Mouse (Mus musculus) CH12.LX (cell line): ENCODE results near the gene Polr1c.

Experiments used
- CTCF ChIP-seq, 2 experiments: IDR thresholded peaks in 1 of 2; conservative IDR thresholded peaks in 1 of 2; 2 replicates each; pipeline ENCODE4 v1.5.1; 2011 to 2012; ENCODE audit warnings: low read depth in 2 of 2, low read length in 2 of 2, improper control_type of control experiment in 1 of 2, inconsistent platforms in 1 of 2, mild to moderate bottlenecking in 1 of 2, moderate library complexity in 1 of 2
- EP300 ChIP-seq: IDR thresholded peaks from 2 replicates; pipeline ENCODE4 v1.6.1; 2011; ENCODE audit warnings: low read length, improper control_type of control experiment
- KAT2A ChIP-seq: IDR thresholded peaks from 2 replicates; pipeline ENCODE4 v1.6.1; 2012; ENCODE audit warnings: low read length, improper control_type of control experiment, inconsistent platforms; ENCODE audit not compliant: insufficient replicate concordance
- MAX ChIP-seq: IDR thresholded peaks from 2 replicates; pipeline ENCODE4 v1.6.1; 2011; ENCODE audit warnings: low read length, improper control_type of control experiment
- MYC ChIP-seq: IDR thresholded peaks from 2 replicates; pipeline ENCODE4 v1.6.1; 2011; ENCODE audit warnings: low read depth, mild to moderate bottlenecking, improper control_type of control experiment, low read length
- POLR2A ChIP-seq: IDR thresholded peaks from 2 replicates; pipeline ENCODE4 v1.6.1; 2011; ENCODE audit warnings: low read depth, mild to moderate bottlenecking, improper control_type of control experiment, low read length

- TF ChIP-seq MAX: no peak
- TF ChIP-seq CTCF (conservative IDR thresholded peaks at IDR 0.05 in 1 of 2, IDR thresholded peaks at IDR 0.05 in 1 of 2; ENCODE audit: low read depth in 2 of 2, low read length in 2 of 2): no peak
- no peak for TF ChIP-seq EP300
- TF ChIP-seq KAT2A: no peak
- no peak for TF ChIP-seq MYC
- peak; percentile 32; the same call in 1 of the 2 replicates for TF ChIP-seq POLR2A
Measured at GRCm38 (mm10) chr17:46242274-46242673, 5.6 kb downstream of the Polr1c start.
